Mouse (Mus musculus): ENCODE data around the gene Uqcrh. TPM values are rescaled to one million over a fixed set of nuclear protein-coding genes. Genes with fewer than 3 reads are reported as not detected.

Gene Uqcrh
- polyA plus RNA-seq (2011; ENCODE audit: insufficient read depth, insufficient read length, low replicate concordance, missing spikeins), result 449 and 551 TPM in 2 replicates

GRCm38 (mm10) chr4:116074861-116075620 lies at the start of gene Uqcrh, which contains the start of gene Lrrc41:
Uqcrh (minus strand) TSS chr4:116075071.
Lrrc41 (plus strand) TSS chr4:116075269.
- Histone ChIP-seq H3K4me1 (ENCODE audit: control insufficient read depth, insufficient read depth, low read length) (no peaks in the 10 kb centered on the region; the same call in 1 of the 2 replicates), H3K4me3 (replicated peaks; ENCODE audit: control insufficient read depth, low read depth, low read length) (peak within 1 kb of the TSS; percentile 85), H3K27ac (ENCODE audit: control insufficient read depth, insufficient read depth, low read depth, low read length, poor library complexity) (peak within 1 kb of the TSS; percentile 83)
- under 1% methylated on average over 55 of the region's 55 CpGs for WGBS
- TF ChIP-seq CTCF (IDR thresholded peaks at IDR 0.05; ENCODE audit: control insufficient read depth, insufficient read depth, low read length) (0 out of 2 replicates have a peak, but pooled peaks have one; percentile 7), POLR2A (IDR thresholded peaks at IDR 0.05; ENCODE audit: borderline replicate concordance, control insufficient read depth, low read depth, low read length) (peak; percentile 97)

- Histone ChIP-seq H3K27ac (ENCODE audit: control insufficient read depth, insufficient read depth, low read depth, low read length, poor library complexity) (peak within 1 kb of the TSS; percentile 8; the same call in 1 of the 2 replicates), H3K4me1 (ENCODE audit: control insufficient read depth, insufficient read depth, low read length) (no peaks in the 10 kb centered on the region; the same call in none of the 2 replicates), H3K4me3 (replicated peaks; ENCODE audit: control insufficient read depth, low read depth, low read length) (peak within 1 kb of the TSS; percentile 74)
- TF ChIP-seq POLR2A (IDR thresholded peaks at IDR 0.05; ENCODE audit: borderline replicate concordance, control insufficient read depth, low read depth, low read length), result peak; percentile 38; the same call in 1 of the 2 replicates
- TF ChIP-seq CTCF (IDR thresholded peaks at IDR 0.05; ENCODE audit: control insufficient read depth, insufficient read depth, low read length), result 0 out of 2 replicates have a peak, but pooled peaks have one; percentile 11
- 3% methylated on average over 24 of the region's 24 CpGs for WGBS
Measured at GRCm38 (mm10) chr4:116123602-116124519, 49.0 kb upstream of the Uqcrh start, which contains the start of the genes Rad54l and Pomgnt1. Rad54l (minus strand) TSS chr4:116123690. Pomgnt1 (plus strand) TSS chr4:116123840.

DNA sequence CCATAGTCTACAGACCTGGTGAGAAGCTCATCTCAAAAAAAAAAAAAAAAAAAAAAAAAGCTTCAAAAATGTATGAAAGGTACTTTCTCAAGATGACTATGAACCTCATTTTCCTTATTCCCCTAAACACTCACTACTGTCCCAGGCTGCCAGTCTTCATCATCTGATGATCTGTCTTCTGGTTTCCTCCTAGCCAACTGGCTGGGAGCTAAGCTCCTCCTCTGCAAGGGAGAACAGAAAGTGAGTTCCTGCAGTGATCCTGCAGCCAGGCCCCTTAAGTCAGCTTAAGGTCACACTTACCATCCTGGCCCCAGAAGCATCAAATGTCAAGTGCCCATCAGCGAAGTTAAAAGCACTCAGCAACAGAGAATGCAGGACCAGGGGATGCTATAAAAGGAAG lies 47.9 kb upstream of the Uqcrh start:
- Histone ChIP-seq H3K27ac (ENCODE audit: control insufficient read depth, insufficient read depth, low read depth, low read length, poor library complexity) (0 out of 2 replicates have a peak overlapping the region, but pooled peaks have one; percentile 2), H3K4me1 (ENCODE audit: control insufficient read depth, insufficient read depth, low read length) (no peaks in the 10 kb centered on the region; the same call in none of the 2 replicates), H3K4me3 (replicated peaks; ENCODE audit: control insufficient read depth, low read depth, low read length) (peak overlapping the region; percentile 74)
- 0% methylated on average over 1 of the region's 1 CpGs for WGBS
- TF ChIP-seq CTCF (IDR thresholded peaks at IDR 0.05; ENCODE audit: control insufficient read depth, insufficient read depth, low read length) (no peak), POLR2A (IDR thresholded peaks at IDR 0.05; ENCODE audit: borderline replicate concordance, control insufficient read depth, low read depth, low read length) (no peak)

DNA sequence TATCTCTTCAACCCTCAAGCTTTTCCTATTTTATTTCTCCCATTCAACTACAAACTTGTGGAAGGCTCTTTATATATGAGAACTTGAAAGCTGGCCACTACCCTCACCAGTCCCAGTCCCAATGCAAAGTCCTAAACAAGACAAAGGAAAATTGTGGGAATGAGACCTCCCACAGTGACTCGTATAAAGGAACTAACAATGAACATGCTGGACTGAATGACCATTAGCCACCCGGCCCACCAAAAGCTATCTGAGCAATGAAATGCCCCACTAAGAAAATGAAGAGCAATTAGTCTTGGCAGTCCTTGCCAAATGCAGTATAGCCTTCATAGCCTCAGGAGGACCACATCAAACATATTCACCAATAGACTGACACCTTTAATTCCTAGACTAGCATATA lies 36.6 kb upstream of the Uqcrh start:
- Histone ChIP-seq H3K4me3 (replicated peaks; ENCODE audit: control insufficient read depth, low read depth, low read length) (no peak overlapping the region), H3K27ac (ENCODE audit: control insufficient read depth, insufficient read depth, low read depth, low read length, poor library complexity) (no peak overlapping the region), H3K4me1 (ENCODE audit: control insufficient read depth, insufficient read depth, low read length) (no peaks in the 10 kb centered on the region)
- WGBS, result 89% methylated on average over 2 of the region's 2 CpGs
- TF ChIP-seq CTCF (IDR thresholded peaks at IDR 0.05; ENCODE audit: control insufficient read depth, insufficient read depth, low read length) (no peak), POLR2A (IDR thresholded peaks at IDR 0.05; ENCODE audit: borderline replicate concordance, control insufficient read depth, low read depth, low read length) (no peak)

- Histone ChIP-seq H3K4me1 (ENCODE audit: control insufficient read depth, insufficient read depth, low read length) (no peaks in the 10 kb centered on the region), H3K27ac (ENCODE audit: control insufficient read depth, insufficient read depth, low read depth, low read length, poor library complexity) (no peak overlapping the region), H3K4me3 (replicated peaks; ENCODE audit: control insufficient read depth, low read depth, low read length) (no peak overlapping the region)
- TF ChIP-seq CTCF (IDR thresholded peaks at IDR 0.05; ENCODE audit: control insufficient read depth, insufficient read depth, low read length) (no peak), POLR2A (IDR thresholded peaks at IDR 0.05; ENCODE audit: borderline replicate concordance, control insufficient read depth, low read depth, low read length) (no peak)
- 91% methylated on average over 6 of the region's 6 CpGs for WGBS
Measured at GRCm38 (mm10) chr4:116110695-116111094, 35.8 kb upstream of the Uqcrh start.

- TF ChIP-seq POLR2A (IDR thresholded peaks at IDR 0.05; ENCODE audit: borderline replicate concordance, control insufficient read depth, low read depth, low read length) (no peak), CTCF (IDR thresholded peaks at IDR 0.05; ENCODE audit: control insufficient read depth, insufficient read depth, low read length) (no peak)
- H3K4me1 ChIP-seq (ENCODE audit: control insufficient read depth, insufficient read depth, low read length), result no peaks in the 10 kb centered on the region; the same call in 1 of the 2 replicates
- WGBS, result 91% methylated on average over 5 of the region's 5 CpGs
Measured at GRCm38 (mm10) chr4:116105278-116105677, 30.4 kb upstream of the Uqcrh start.

GRCm38 (mm10) chr4:116100959-116101358 lies 26.1 kb upstream of the Uqcrh start:
- Histone ChIP-seq H3K4me3 (replicated peaks; ENCODE audit: control insufficient read depth, low read depth, low read length) (no peak overlapping the region), H3K27ac (ENCODE audit: control insufficient read depth, insufficient read depth, low read depth, low read length, poor library complexity) (no peak overlapping the region), H3K4me1 (ENCODE audit: control insufficient read depth, insufficient read depth, low read length) (no peaks in the 10 kb centered on the region; the same call in 1 of the 2 replicates)
- TF ChIP-seq CTCF (IDR thresholded peaks at IDR 0.05; ENCODE audit: control insufficient read depth, insufficient read depth, low read length) (no peak), POLR2A (IDR thresholded peaks at IDR 0.05; ENCODE audit: borderline replicate concordance, control insufficient read depth, low read depth, low read length) (no peak)
- WGBS, result 49% methylated on average over 7 of the region's 7 CpGs

More at GRCm38 (mm10) chr4:116105278-116105677, 30.4 kb upstream of the Uqcrh start:
- Histone ChIP-seq H3K4me3 (replicated peaks; ENCODE audit: control insufficient read depth, low read depth, low read length) (no peak overlapping the region), H3K27ac (ENCODE audit: control insufficient read depth, insufficient read depth, low read depth, low read length, poor library complexity) (no peak overlapping the region)

Measured in bone marrow, adult 2 months (tissue).